In the genomic region with DNA sequence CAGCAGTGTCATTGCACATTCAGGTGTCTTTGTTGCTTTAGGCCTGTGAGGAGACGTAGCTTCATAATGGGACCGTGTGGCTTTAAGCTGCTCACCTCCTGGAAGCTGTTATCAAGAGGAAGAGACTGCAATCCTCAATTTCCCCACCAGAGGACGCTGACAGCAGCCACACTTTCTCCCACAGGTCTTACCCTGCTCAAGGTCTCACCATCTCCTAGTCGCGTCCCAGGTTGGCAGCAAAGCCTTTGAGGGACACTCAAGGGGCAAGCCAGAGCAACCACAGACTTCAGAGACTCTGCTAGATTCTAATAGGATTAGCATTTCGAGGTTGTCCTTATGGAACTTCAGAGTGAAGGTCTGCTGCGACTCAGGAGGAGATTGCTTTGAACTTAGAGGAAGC, we compare ENCODE assay signal across 9 mouse cellular contexts.
A peak's percentile ranks its signal among the peaks of the same experiment; 100 is the strongest.
DNase-seq lines count a peak whose midpoint lies in the region; ATAC-seq and TF ChIP-seq lines count a peak whose summit lies in the region.
"Had no signal": no experiment of that assay in that cellular context is flagged by ENCODE, and none has a peak within 500 bp of the region (broad histone marks: within the 10 kb centered on the region; RNA-seq: fewer than 3 reads in every experiment).

No protein-coding gene starts in this region.

- no peak for TF ChIP-seq EP300 in liver, postnatal 0 days (IDR thresholded peaks at IDR 0.05; ENCODE audit: low read depth)

- peaks cover 4% of the 10 kb centered on the region for H3K4me1 ChIP-seq in liver, postnatal 0 days (ENCODE audit: insufficient read depth)
- H3K4me1 ChIP-seq in liver, embryonic 12.5 days: no peaks in the 10 kb centered on the region
- peaks cover 7% of the 10 kb centered on the region; the same call in 1 of the 2 replicates for H3K4me1 ChIP-seq in kidney, embryonic 14.5 days (ENCODE audit: control insufficient read depth, insufficient read depth, low read length)

- no peaks in the 10 kb centered on the region for H3K9me3 ChIP-seq in liver, postnatal 0 days (ENCODE audit: low read length)
- no peaks in the 10 kb centered on the region for H3K9me3 ChIP-seq in liver, embryonic 12.5 days (replicated peaks)
- no peaks in the 10 kb centered on the region for H3K9me3 ChIP-seq in kidney, embryonic 14.5 days (ENCODE audit: control insufficient read depth, low read length)
- H3K9me3 ChIP-seq: heart, embryonic 13.5 days had no signal

- H3K27me3 ChIP-seq in liver, postnatal 0 days (ENCODE audit: insufficient read depth, low read length): no peaks in the 10 kb centered on the region
- H3K27me3 ChIP-seq in liver, embryonic 12.5 days (replicated peaks): peaks cover 12% of the 10 kb centered on the region
- H3K27me3 ChIP-seq in kidney, embryonic 14.5 days (ENCODE audit: control insufficient read depth, insufficient read depth, low read length): peaks cover 3% of the 10 kb centered on the region; the same call in 1 of the 2 replicates

- H3K27ac ChIP-seq in liver, postnatal 0 days (ENCODE audit: low read depth): no peak overlapping the region
- no peak overlapping the region for H3K27ac ChIP-seq in liver, embryonic 12.5 days
- H3K27ac ChIP-seq in kidney, embryonic 14.5 days (ENCODE audit: low read depth, low read length): no peak overlapping the region
- H3K27ac ChIP-seq: heart, embryonic 13.5 days had no signal

- no peak overlapping the region for H3K4me3 ChIP-seq in liver, postnatal 0 days (ENCODE audit: low read depth, low read length)
- H3K4me3 ChIP-seq in liver, embryonic 12.5 days: no peak overlapping the region
- H3K4me3 ChIP-seq in kidney, embryonic 14.5 days (ENCODE audit: low read length): no peak overlapping the region
- H3K4me3 ChIP-seq: heart, embryonic 13.5 days had no signal

- peak; percentile 9 to 13 for DNase-seq in cerebellum, postnatal 36 days
- no peak for DNase-seq in cerebellum, adult 11 months
- DNase-seq in liver, postnatal 0 days: no peak
- peak; percentile 33 for DNase-seq in embryo, embryonic 11 days
- peak; percentile 41 for DNase-seq in mesoderm, embryonic 11.5 days (ENCODE audit: low read depth, low spot score)
- no peak for DNase-seq in heart, adult 8-10 months (ENCODE audit: low spot score)

- no peak for ATAC-seq in liver, postnatal 0 days
- no peak for ATAC-seq in liver, embryonic 12.5 days
- ATAC-seq in kidney, embryonic 14.5 days (ENCODE audit: low FRiP score, low TSS enrichment): no peak

- WGBS in liver, postnatal 0 days (ENCODE audit: insufficient replicate concordance): 22% methylated on average over 7 of the region's 7 CpGs
- WGBS in liver, embryonic 12.5 days (ENCODE audit: insufficient replicate concordance): 17% methylated on average over 7 of the region's 7 CpGs
- 36% methylated on average over 7 of the region's 7 CpGs for WGBS in kidney, embryonic 14.5 days

- no peaks in the 10 kb centered on the region for H3K36me3 ChIP-seq in liver, postnatal 0 days (replicated peaks; ENCODE audit: insufficient read depth, low read length)
- H3K36me3 ChIP-seq in liver, embryonic 12.5 days: no peaks in the 10 kb centered on the region
- no peaks in the 10 kb centered on the region for H3K36me3 ChIP-seq in kidney, embryonic 14.5 days (ENCODE audit: control insufficient read depth, insufficient read depth, low read length)
- H3K36me3 ChIP-seq: heart, embryonic 13.5 days had no signal

- H3K9ac ChIP-seq in liver, postnatal 0 days (replicated peaks): no peak overlapping the region
- no peak overlapping the region for H3K9ac ChIP-seq in liver, embryonic 12.5 days
- H3K9ac ChIP-seq in kidney, embryonic 14.5 days (ENCODE audit: low read depth, low read length): no peak overlapping the region
- H3K9ac ChIP-seq: heart, embryonic 13.5 days had no signal

- TF ChIP-seq CTCF in liver, postnatal 0 days (IDR thresholded peaks at IDR 0.05; ENCODE audit: low read depth): peak; percentile 37

- no peak overlapping the region for H3K4me2 ChIP-seq in liver, postnatal 0 days (ENCODE audit: low read depth, low read length)
- H3K4me2 ChIP-seq in liver, embryonic 12.5 days: no peak overlapping the region
- no peak overlapping the region for H3K4me2 ChIP-seq in kidney, embryonic 14.5 days (replicated peaks; ENCODE audit: low read depth, low read length)
- H3K4me2 ChIP-seq: heart, embryonic 13.5 days had no signal

Comparison
In these comparisons a context has a peak if more than half of its experiments do, and no peak if none do; other contexts are left out.
1. DNase-seq: peak in cerebellum, postnatal 36 days (2 of 2), embryo, embryonic 11 days (single experiment) and mesoderm, embryonic 11.5 days (single experiment); none in cerebellum, adult 11 months (single experiment), liver, postnatal 0 days (single experiment) and heart, adult 8-10 months (single experiment).